Mouse (Mus musculus) midbrain, postnatal 0 days (tissue): ENCODE measurements around the gene Spcs1. TPM values are rescaled to one million over a fixed set of nuclear protein-coding genes. Genes with fewer than 3 reads are reported as not detected.

Experiments used
- ATAC-seq: fragments of 200-750 bp; cut with Nextera tagmentation; 2 replicates; pipeline ENCODE4 v1.8.0; 2017; ENCODE audit warnings: moderate number of reproducible peaks, mild to moderate bottlenecking, moderate TSS enrichment, moderate library complexity; ENCODE audit not compliant: low FRiP score
- DNase-seq: peaks from one replicate; pipeline ENCODE4 v3.0.0-alpha.2; 2015; ENCODE audit warnings: low spot score
- H3K27ac ChIP-seq: fragments of 300-500 bp; sonication (generic); 2 replicates; pipeline ENCODE4 v1.5.1; 2014; ENCODE audit warnings: low read depth, mild to moderate bottlenecking, low read length, mixed read lengths
- H3K27me3 ChIP-seq: fragments of 300-500 bp; sonication (generic); 2 replicates; pipeline ENCODE4 v1.6.1; 2014; ENCODE audit warnings: low read length, control low read depth, mixed read lengths; ENCODE audit not compliant: insufficient read depth
- H3K36me3 ChIP-seq: fragments of 300-500 bp; sonication (generic); 2 replicates; pipeline ENCODE4 v1.6.1; 2014; ENCODE audit warnings: low read length, control low read depth, mixed read lengths; ENCODE audit not compliant: insufficient read depth
- H3K4me1 ChIP-seq: fragments of 300-500 bp; sonication (generic); 2 replicates; pipeline ENCODE4 v1.6.1; 2014; ENCODE audit warnings: mild to moderate bottlenecking, control low read depth, antibody characterized with exemption, low read length, mixed read lengths; ENCODE audit not compliant: insufficient read depth
- H3K4me2 ChIP-seq: fragments of 300-500 bp; sonication (generic); 2 replicates; pipeline ENCODE4 v1.6.1; 2014; ENCODE audit warnings: low read depth, mild to moderate bottlenecking, low read length, mixed read lengths; ENCODE audit not compliant: poor library complexity, severe bottlenecking
- H3K4me3 ChIP-seq: fragments of 300-500 bp; sonication (generic); 2 replicates; pipeline ENCODE4 v1.5.1; 2014; ENCODE audit warnings: low read depth, mild to moderate bottlenecking, low read length, moderate library complexity
- H3K9ac ChIP-seq: fragments of 300-500 bp; sonication (generic); replicated peaks from 2 replicates; pipeline ENCODE4 v1.6.1; 2014; ENCODE audit warnings: mild to moderate bottlenecking, low read length, moderate library complexity, mixed read lengths; ENCODE audit not compliant: poor library complexity, severe bottlenecking
- H3K9me3 ChIP-seq: fragments of 300-500 bp; sonication (generic); 2 replicates; pipeline ENCODE4 v1.6.1; 2016; ENCODE audit warnings: low read length, control low read depth
- CTCF ChIP-seq: IDR thresholded peaks from 2 replicates; pipeline ENCODE4 v1.5.1; 2016; ENCODE audit warnings: antibody characterized with exemption, mild to moderate bottlenecking
- WGBS: fragments of 180-500 bp; shearing (Covaris S2); extraction: QIAGEN DNeasy Blood & Tissue Kit; methylation state at CpG from one replicate; pipeline ENCODE4 v1.1.7; 2014; 5-methylcytosine and 5-hydroxymethylcytosine counted together
- polyA plus RNA-seq: library from polyadenylated mRNA; unstranded; fragments of >200 nt; fragmentation: Nextera tagmentation; extraction: Ambion mirVana; gene quantifications from 2 replicates; pipeline ENCODE4 v1.2.1, GENCODE M21; 2015
- total RNA-seq: library from RNA; depleted of rRNA; stranded (reverse); fragments of >200 nt; gene quantifications from 2 replicates; pipeline ENCODE4 v1.2.3, GENCODE M21; 2014; rRNA removed

The Spcs1 gene
- total and polyA plus RNA-seq, 2 experiments from 2014 or later: 256 to 415 TPM

- H3K4me1 ChIP-seq: no peaks in the 10 kb centered on the region
- TF ChIP-seq CTCF: no peak
- no peak overlapping the region for H3K9ac ChIP-seq
- WGBS: 46% methylated on average over 6 of the region's 6 CpGs
- peaks cover 41% of the 10 kb centered on the region for H3K36me3 ChIP-seq
- H3K9me3 ChIP-seq: no peaks in the 10 kb centered on the region
- H3K27ac ChIP-seq: no peak overlapping the region
- ATAC-seq (no peak), DNase-seq (peak; percentile 54)
- no peak overlapping the region for H3K4me2 ChIP-seq
- no peak overlapping the region for H3K4me3 ChIP-seq
- H3K27me3 ChIP-seq: no peaks in the 10 kb centered on the region
These were observed 27.3 kb downstream of the Spcs1 start for GRCm38 (mm10) chr14:30974204-30974603.

GRCm38 (mm10) chr14:30960366-30960765 is 41.1 kb downstream of the Spcs1 start:
- 83% methylated on average over 1 of the region's 1 CpGs for WGBS
- Histone ChIP-seq H3K27me3 (no peaks in the 10 kb centered on the region), H3K27ac (no peak overlapping the region), H3K4me3 (no peak overlapping the region), H3K4me1 (no peaks in the 10 kb centered on the region), H3K36me3 (peaks cover 20% of the 10 kb centered on the region), H3K9me3 (no peaks in the 10 kb centered on the region), H3K4me2 (no peak overlapping the region), H3K9ac (no peak overlapping the region)
- ATAC-seq (no peak), DNase-seq (no peak)
- TF ChIP-seq CTCF: no peak

GRCm38 (mm10) chr14:30959031-30959430 is 42.4 kb downstream of the Spcs1 start:
- H3K27me3 ChIP-seq: no peaks in the 10 kb centered on the region
- no peaks in the 10 kb centered on the region for H3K9me3 ChIP-seq
- no peak overlapping the region for H3K9ac ChIP-seq
- H3K4me3 ChIP-seq: no peak overlapping the region
- no peaks in the 10 kb centered on the region for H3K4me1 ChIP-seq
- TF ChIP-seq CTCF: no peak
- no peak overlapping the region for H3K27ac ChIP-seq
- H3K4me2 ChIP-seq: no peak overlapping the region
- ATAC-seq: no peak
- H3K36me3 ChIP-seq: peaks cover 17% of the 10 kb centered on the region
- DNase-seq: no peak
- 97% methylated on average over 4 of the region's 4 CpGs for WGBS

GRCm38 (mm10) chr14:30958517-30958916 is 43.0 kb downstream of the Spcs1 start:
- H3K4me2 ChIP-seq: no peak overlapping the region
- H3K9ac ChIP-seq: no peak overlapping the region
- DNase-seq: no peak
- no peak overlapping the region for H3K4me3 ChIP-seq
- H3K27ac ChIP-seq: no peak overlapping the region
- H3K36me3 ChIP-seq: peaks cover 20% of the 10 kb centered on the region
- H3K27me3 ChIP-seq: no peaks in the 10 kb centered on the region
- ATAC-seq: no peak
- H3K4me1 ChIP-seq: no peaks in the 10 kb centered on the region
- no peak for TF ChIP-seq CTCF
- no peaks in the 10 kb centered on the region for H3K9me3 ChIP-seq
- WGBS: 89% methylated on average over 2 of the region's 2 CpGs

GRCm38 (mm10) chr14:30951154-30951825 is 50.2 kb downstream of the Spcs1 start, which contains the start of gene Nek4:
Gene Nek4 (plus strand): TSS chr14:30951377.
- ATAC-seq (peak; percentile 99), DNase-seq (peak; percentile 99)
- Histone ChIP-seq H3K4me2 (peak within 1 kb of the TSS; percentile 82), H3K27me3 (no peaks in the 10 kb centered on the region), H3K9ac (peak within 1 kb of the TSS; percentile 75), H3K9me3 (no peaks in the 10 kb centered on the region), H3K4me1 (peaks cover 4% of the 10 kb centered on the region; the same call in 1 of the 2 replicates), H3K4me3 (peak within 1 kb of the TSS; percentile 68), H3K36me3 (peaks cover 3% of the 10 kb centered on the region; the same call in 1 of the 2 replicates), H3K27ac (peak within 1 kb of the TSS; percentile 82)
- peak; percentile 64 for TF ChIP-seq CTCF
- under 1% methylated on average over 57 of the region's 57 CpGs for WGBS

GRCm38 (mm10) chr14:30949986-30950385 is 51.5 kb downstream of the Spcs1 start:
- DNase-seq (no peak), ATAC-seq (no peak)
- Histone ChIP-seq H3K36me3 (peaks cover 3% of the 10 kb centered on the region; the same call in 1 of the 2 replicates), H3K4me3 (no peak overlapping the region), H3K27me3 (no peaks in the 10 kb centered on the region), H3K4me1 (peaks cover 4% of the 10 kb centered on the region; the same call in 1 of the 2 replicates), H3K27ac (no peak overlapping the region), H3K9ac (no peak overlapping the region), H3K9me3 (no peaks in the 10 kb centered on the region), H3K4me2 (no peak overlapping the region)
- no peak; the same call in 1 of the 2 replicates for TF ChIP-seq CTCF
- 95% methylated on average over 10 of the region's 10 CpGs for WGBS

Other genes starting within 250 kb of the Spcs1 start
- gene Tmem110, start 176.1 kb downstream of the Spcs1 start, total RNA-seq: 15.0 and 16.9 TPM in 2 replicates
- gene Tmem110, start 176.1 kb downstream of the Spcs1 start, polyA plus RNA-seq: 14.3 and 14.5 TPM in 2 replicates
- 0.19 and 1.0 TPM in 2 replicates for gene Mustn1, start 122.5 kb downstream of the Spcs1 start, total RNA-seq
- gene Mustn1, start 122.5 kb downstream of the Spcs1 start, polyA plus RNA-seq: 1.0 and 2.0 TPM in 2 replicates
- gene Itih4, start 115.2 kb downstream of the Spcs1 start, total RNA-seq: not detected in 2 replicates
- not detected in 2 replicates for gene Itih4, start 115.2 kb downstream of the Spcs1 start, polyA plus RNA-seq
- 4.5 and 5.3 TPM in 2 replicates for gene Itih3, start 77.9 kb downstream of the Spcs1 start, total RNA-seq
- 5.6 and 6.1 TPM in 2 replicates for gene Itih3, start 77.9 kb downstream of the Spcs1 start, polyA plus RNA-seq
- not detected in 2 replicates for gene Itih1, start 58.4 kb downstream of the Spcs1 start, total RNA-seq
- not detected in 2 replicates for gene Itih1, start 58.4 kb downstream of the Spcs1 start, polyA plus RNA-seq
- gene Nek4, start 50.3 kb downstream of the Spcs1 start, total RNA-seq: 15.6 and 17.7 TPM in 2 replicates
- 12.8 and 13.8 TPM in 2 replicates for gene Nek4, start 50.3 kb downstream of the Spcs1 start, polyA plus RNA-seq
- gene Glt8d1, start 272 bp downstream of the Spcs1 start, total RNA-seq: 39.2 and 51.3 TPM in 2 replicates
- 42.9 and 49.6 TPM in 2 replicates for gene Glt8d1, start 272 bp downstream of the Spcs1 start, polyA plus RNA-seq
- 51.2 and 81.5 TPM in 2 replicates for gene Pbrm1, start 17.5 kb upstream of the Spcs1 start, total RNA-seq
- gene Pbrm1, start 17.5 kb upstream of the Spcs1 start, polyA plus RNA-seq: 71.3 and 84.8 TPM in 2 replicates
- 37.8 and 42.8 TPM in 2 replicates for gene Gnl3, start 17.5 kb upstream of the Spcs1 start, total RNA-seq
- 57.7 and 70.5 TPM in 2 replicates for gene Gnl3, start 17.5 kb upstream of the Spcs1 start, polyA plus RNA-seq
- 3.2 and 4.3 TPM in 2 replicates for gene Smim4, start 127.3 kb upstream of the Spcs1 start, total RNA-seq
- 41.6 and 47.5 TPM in 2 replicates for gene Smim4, start 127.3 kb upstream of the Spcs1 start, polyA plus RNA-seq
- 132 and 171 TPM in 2 replicates for gene Nt5dc2, start 129.4 kb upstream of the Spcs1 start, total RNA-seq
- gene Nt5dc2, start 129.4 kb upstream of the Spcs1 start, polyA plus RNA-seq: 132 and 144 TPM in 2 replicates
- 25.5 and 31.4 TPM in 2 replicates for gene Stab1, start 167.0 kb upstream of the Spcs1 start, total RNA-seq
- 9.0 and 11.7 TPM in 2 replicates for gene Stab1, start 167.0 kb upstream of the Spcs1 start, polyA plus RNA-seq
- gene Tnnc1, start 206.6 kb upstream of the Spcs1 start, total RNA-seq: 1.9 and 7.4 TPM in 2 replicates
- 4.6 and 4.8 TPM in 2 replicates for gene Tnnc1, start 206.6 kb upstream of the Spcs1 start, polyA plus RNA-seq
- 391 and 398 TPM in 2 replicates for gene Nisch, start 215.3 kb upstream of the Spcs1 start, total RNA-seq
- gene Nisch, start 215.3 kb upstream of the Spcs1 start, polyA plus RNA-seq: 261 and 274 TPM in 2 replicates
- gene Sema3g, start 216.2 kb upstream of the Spcs1 start, total RNA-seq: 3.1 and 4.1 TPM in 2 replicates
- gene Sema3g, start 216.2 kb upstream of the Spcs1 start, polyA plus RNA-seq: 0.36 and 0.44 TPM in 2 replicates
- 4.4 and 6.6 TPM in 2 replicates for gene Phf7, start 249.6 kb upstream of the Spcs1 start, total RNA-seq
- 8.7 and 10.2 TPM in 2 replicates for gene Phf7, start 249.6 kb upstream of the Spcs1 start, polyA plus RNA-seq
- 103 and 128 TPM in 2 replicates for gene Bap1, start 249.8 kb upstream of the Spcs1 start, total RNA-seq
- 112 and 116 TPM in 2 replicates for gene Bap1, start 249.8 kb upstream of the Spcs1 start, polyA plus RNA-seq